Mouse (Mus musculus): ENCODE measurements around the gene C330021F23Rik.
"Not testable (repeated sequence)": the region's sequence is repeated elsewhere in the genome, so short reads cannot be mapped to it uniquely, and the experiment has no call there.

The C330021F23Rik gene

GRCm38 (mm10) chr8:3567641-3568371 is at the start of gene C330021F23Rik:
Gene C330021F23Rik (plus strand): TSS chr8:3567990.
- DNase-seq = no peak

GRCm38 (mm10) chr8:3522007-3522697 is 45.6 kb upstream of the C330021F23Rik start:
- no peak for DNase-seq

GRCm38 (mm10) chr8:3530816-3531215 is 37.0 kb upstream of the C330021F23Rik start:
- no peak for DNase-seq

- no peak for DNase-seq
Measured at GRCm38 (mm10) chr8:3531936-3532335, 35.9 kb upstream of the C330021F23Rik start.

- peak in 1 of 2 experiments; percentile 39 for DNase-seq
Measured at GRCm38 (mm10) chr8:3536053-3536841, 31.5 kb upstream of the C330021F23Rik start.

GRCm38 (mm10) chr8:3536940-3537339 is 30.9 kb upstream of the C330021F23Rik start:
- no peak for DNase-seq

- DNase-seq = no peak
Measured at GRCm38 (mm10) chr8:3537666-3538065, 30.1 kb upstream of the C330021F23Rik start.

- no peak for DNase-seq
Measured at GRCm38 (mm10) chr8:3539146-3539545, 28.6 kb upstream of the C330021F23Rik start.

- DNase-seq = no peak
Measured at GRCm38 (mm10) chr8:3540076-3540475, 27.7 kb upstream of the C330021F23Rik start.

- no peak for DNase-seq
Measured at GRCm38 (mm10) chr8:3546511-3546910, 21.3 kb upstream of the C330021F23Rik start.

GRCm38 (mm10) chr8:3552240-3552639 is 15.6 kb upstream of the C330021F23Rik start:
- no peak for DNase-seq

- DNase-seq = no peak
Measured at GRCm38 (mm10) chr8:3556114-3556513, 11.7 kb upstream of the C330021F23Rik start.

GRCm38 (mm10) chr8:3568378-3568777 is 588 bp downstream of the C330021F23Rik start:
- DNase-seq = no peak

GRCm38 (mm10) chr8:3569784-3570183 is 2.0 kb downstream of the C330021F23Rik start:
- no peak for DNase-seq

GRCm38 (mm10) chr8:3574546-3574945 is 6.8 kb downstream of the C330021F23Rik start:
- no peak for DNase-seq

GRCm38 (mm10) chr8:3576211-3576960 is 8.6 kb downstream of the C330021F23Rik start:
- DNase-seq = no peak

- DNase-seq = no peak
Measured at GRCm38 (mm10) chr8:3579390-3580364, 11.9 kb downstream of the C330021F23Rik start.

GRCm38 (mm10) chr8:3581961-3582360 is 14.2 kb downstream of the C330021F23Rik start:
- not testable (repeated sequence) for DNase-seq

GRCm38 (mm10) chr8:3586452-3586851 is 18.7 kb downstream of the C330021F23Rik start:
- DNase-seq = no peak

GRCm38 (mm10) chr8:3586993-3587390 is 19.2 kb downstream of the C330021F23Rik start, which contains the start of gene Camsap3:
Gene Camsap3 (plus strand): TSS chr8:3587293.
- DNase-seq = no peak

Measured in thymus, postnatal 36 days (tissue).